Mouse (Mus musculus) midbrain, embryonic 16.5 days (tissue): ENCODE measurements around the gene Dusp6. TPM values are rescaled to one million over a fixed set of nuclear protein-coding genes. Genes with fewer than 3 reads are reported as not detected.

Source experiments
- ATAC-seq: fragments of 200-750 bp; cut with Nextera tagmentation; 2 replicates; pipeline ENCODE4 v1.8.0; 2017; ENCODE audit warnings: moderate TSS enrichment
- H3K27ac ChIP-seq: fragments of 300-500 bp; sonication (generic); 2 replicates; pipeline ENCODE4 v1.5.1; 2014; ENCODE audit warnings: mild to moderate bottlenecking, low read length, mixed read lengths
- H3K27me3 ChIP-seq: fragments of 300-500 bp; sonication (generic); 2 replicates; pipeline ENCODE4 v1.6.1; 2014; ENCODE audit warnings: low read depth, low read length, mixed read lengths; ENCODE audit not compliant: control insufficient read depth, insufficient read depth
- H3K36me3 ChIP-seq: fragments of 300-500 bp; sonication (generic); 2 replicates; pipeline ENCODE4 v1.6.1; 2014; ENCODE audit warnings: mild to moderate bottlenecking, low read length, moderate library complexity, mixed read lengths; ENCODE audit not compliant: control insufficient read depth, insufficient read depth
- H3K4me1 ChIP-seq: fragments of 300-500 bp; sonication (generic); 2 replicates; pipeline ENCODE4 v1.6.1; 2014; ENCODE audit warnings: mild to moderate bottlenecking, low read length, mixed read lengths; ENCODE audit not compliant: control insufficient read depth, insufficient read depth
- H3K4me2 ChIP-seq: fragments of 300-500 bp; sonication (generic); 2 replicates; pipeline ENCODE4 v1.6.1; 2014; ENCODE audit warnings: mild to moderate bottlenecking, low read length, mixed read lengths
- H3K4me3 ChIP-seq: fragments of 300-500 bp; sonication (generic); 2 replicates; pipeline ENCODE4 v1.5.1; 2014; ENCODE audit warnings: low read depth, mild to moderate bottlenecking, low read length, moderate library complexity, mixed read lengths
- H3K9ac ChIP-seq: fragments of 300-500 bp; sonication (generic); 2 replicates; pipeline ENCODE4 v1.6.1; 2014; ENCODE audit warnings: low read depth, low read length, mixed read lengths
- H3K9me3 ChIP-seq: fragments of 300-500 bp; sonication (generic); replicated peaks from 2 replicates; pipeline ENCODE4 v1.6.1; 2014; ENCODE audit warnings: mild to moderate bottlenecking, low read length, mixed read lengths; ENCODE audit not compliant: control insufficient read depth, poor library complexity, severe bottlenecking
- WGBS: fragments of 180-500 bp; shearing (Covaris S2); extraction: QIAGEN DNeasy Blood & Tissue Kit; methylation state at CpG from one replicate; pipeline ENCODE4 v1.1.7; 2014; 5-methylcytosine and 5-hydroxymethylcytosine counted together
- polyA plus RNA-seq: library from polyadenylated mRNA; unstranded; fragments of >200 nt; fragmentation: Nextera tagmentation; extraction: Ambion mirVana; gene quantifications from 2 replicates; pipeline ENCODE4 v1.2.1, GENCODE M21; 2015

Gene Dusp6
- polyA plus RNA-seq, 1 experiment from 2014 or later, result 28.7 TPM

- Histone ChIP-seq H3K27ac (no peak overlapping the region), H3K9ac (no peak overlapping the region), H3K4me3 (no peak overlapping the region), H3K4me1 (peaks cover 29% of the 10 kb centered on the region), H3K9me3 (no peaks in the 10 kb centered on the region), H3K4me2 (no peak overlapping the region; the same call in 1 of the 2 replicates), H3K27me3 (no peaks in the 10 kb centered on the region), H3K36me3 (no peaks in the 10 kb centered on the region)
- WGBS, result 81% methylated on average over 1 of the region's 1 CpGs
- no peak for ATAC-seq
Observed at GRCm38 (mm10) chr10:99267621-99268020, 4.6 kb downstream of the Dusp6 start.

- H3K27ac ChIP-seq, result peak overlapping the region; percentile 61
- 26% methylated on average over 19 of the region's 19 CpGs for WGBS
Observed at GRCm38 (mm10) chr10:99268421-99269300, 5.6 kb downstream of the Dusp6 start.

GRCm38 (mm10) chr10:99269301-99269701 lies 6.3 kb downstream of the Dusp6 start:
- Histone ChIP-seq H3K9me3 (no peaks in the 10 kb centered on the region), H3K4me3 (no peak overlapping the region), H3K4me2 (peak overlapping the region; percentile 33; the same call in 1 of the 2 replicates), H3K9ac (peak overlapping the region; percentile 40; the same call in 1 of the 2 replicates), H3K36me3 (no peaks in the 10 kb centered on the region), H3K27ac (peak overlapping the region; percentile 61), H3K27me3 (no peaks in the 10 kb centered on the region), H3K4me1 (peaks cover 29% of the 10 kb centered on the region)
- 9% methylated on average over 4 of the region's 4 CpGs for WGBS
- peak; percentile 5; the same call in 1 of the 2 replicates for ATAC-seq

More at GRCm38 (mm10) chr10:99268421-99269300, 5.6 kb downstream of the Dusp6 start:
- Histone ChIP-seq H3K4me1 (peaks cover 29% of the 10 kb centered on the region), H3K9me3 (no peaks in the 10 kb centered on the region), H3K4me3 (no peak overlapping the region), H3K9ac (peak overlapping the region; percentile 40), H3K4me2 (peak overlapping the region; percentile 33), H3K36me3 (no peaks in the 10 kb centered on the region), H3K27me3 (no peaks in the 10 kb centered on the region)
- ATAC-seq, result peak; percentile 54; the same call in 1 of the 2 replicates

- Histone ChIP-seq H3K36me3 (no peaks in the 10 kb centered on the region), H3K27ac (peak overlapping the region; percentile 61), H3K4me2 (no peak overlapping the region), H3K4me1 (peaks cover 27% of the 10 kb centered on the region), H3K27me3 (no peaks in the 10 kb centered on the region), H3K4me3 (no peak overlapping the region), H3K9ac (0 out of 2 replicates have a peak overlapping the region, but pooled peaks have one; percentile 40), H3K9me3 (no peaks in the 10 kb centered on the region)
- ATAC-seq, result no peak
- WGBS, result 47% methylated on average over 6 of the region's 6 CpGs
Observed at GRCm38 (mm10) chr10:99269704-99270103, 6.7 kb downstream of the Dusp6 start.

GRCm38 (mm10) chr10:99270406-99270805 lies 7.4 kb downstream of the Dusp6 start:
- WGBS, result 57% methylated on average over 10 of the region's 10 CpGs
- H3K27me3 ChIP-seq, result no peaks in the 10 kb centered on the region
- H3K4me3 ChIP-seq, result no peak overlapping the region
- no peak overlapping the region for H3K27ac ChIP-seq
- H3K4me1 ChIP-seq, result peaks cover 21% of the 10 kb centered on the region
- H3K9ac ChIP-seq, result no peak overlapping the region
- no peak for ATAC-seq
- H3K9me3 ChIP-seq, result no peaks in the 10 kb centered on the region
- H3K4me2 ChIP-seq, result no peak overlapping the region
- no peaks in the 10 kb centered on the region for H3K36me3 ChIP-seq

- H3K27ac ChIP-seq, result no peak overlapping the region
- no peaks in the 10 kb centered on the region for H3K36me3 ChIP-seq
- no peaks in the 10 kb centered on the region for H3K9me3 ChIP-seq
- H3K4me1 ChIP-seq, result peaks cover 15% of the 10 kb centered on the region
- no peak overlapping the region for H3K4me3 ChIP-seq
- no peak overlapping the region for H3K4me2 ChIP-seq
- 79% methylated on average over 11 of the region's 11 CpGs for WGBS
- H3K9ac ChIP-seq, result no peak overlapping the region
- ATAC-seq, result no peak
- no peaks in the 10 kb centered on the region for H3K27me3 ChIP-seq
Observed at GRCm38 (mm10) chr10:99271016-99271415, 8.0 kb downstream of the Dusp6 start.

- peaks cover 11% of the 10 kb centered on the region for H3K4me1 ChIP-seq
- no peak overlapping the region for H3K4me2 ChIP-seq
- no peaks in the 10 kb centered on the region for H3K27me3 ChIP-seq
- no peak overlapping the region for H3K27ac ChIP-seq
- ATAC-seq, result no peak
- WGBS, result 88% methylated on average over 12 of the region's 12 CpGs
- no peaks in the 10 kb centered on the region for H3K9me3 ChIP-seq
- no peaks in the 10 kb centered on the region for H3K36me3 ChIP-seq
- no peak overlapping the region for H3K4me3 ChIP-seq
- H3K9ac ChIP-seq, result no peak overlapping the region
Observed at GRCm38 (mm10) chr10:99273006-99273405, 10.0 kb downstream of the Dusp6 start.

- Histone ChIP-seq H3K4me2 (no peak overlapping the region), H3K4me3 (no peak overlapping the region), H3K9me3 (no peaks in the 10 kb centered on the region), H3K27me3 (no peaks in the 10 kb centered on the region), H3K4me1 (peaks cover under 1% of the 10 kb centered on the region), H3K36me3 (no peaks in the 10 kb centered on the region), H3K27ac (no peak overlapping the region), H3K9ac (no peak overlapping the region)
- WGBS, result 93% methylated on average over 12 of the region's 12 CpGs
- no peak for ATAC-seq
Observed at GRCm38 (mm10) chr10:99274640-99275039, 11.6 kb downstream of the Dusp6 start.
